Mouse (Mus musculus) embryonic facial prominence, embryonic 13.5 days (tissue): ENCODE measurements around the gene Ugt1a9. TPM values are rescaled to one million over a fixed set of nuclear protein-coding genes. Genes with fewer than 3 reads are reported as not detected.
A peak's percentile ranks its signal among the peaks of the same experiment; 100 is the strongest.

Experiments used
- ATAC-seq: fragments of 200-750 bp; cut with Nextera tagmentation; 2 replicates; pipeline ENCODE4 v1.8.0; 2017; ENCODE audit warnings: low read depth; ENCODE audit not compliant: insufficient number of reproducible peaks, insufficient read depth, low FRiP score, low TSS enrichment
- H3K27ac ChIP-seq: fragments of 300-500 bp; sonication (generic); 2 replicates; pipeline ENCODE4 v1.5.1; 2015; ENCODE audit warnings: moderate library complexity, mild to moderate bottlenecking, inconsistent platforms
- H3K27me3 ChIP-seq: fragments of 300-500 bp; sonication (generic); 2 replicates; pipeline ENCODE4 v1.6.1; 2015; ENCODE audit warnings: mild to moderate bottlenecking, inconsistent platforms
- H3K36me3 ChIP-seq: fragments of 300-500 bp; sonication (generic); 2 replicates; pipeline ENCODE4 v1.6.1; 2015; ENCODE audit warnings: mild to moderate bottlenecking, inconsistent platforms
- H3K4me1 ChIP-seq: fragments of 300-500 bp; sonication (generic); 2 replicates; pipeline ENCODE4 v1.6.1; 2015; ENCODE audit warnings: inconsistent platforms
- H3K4me2 ChIP-seq: fragments of 300-500 bp; sonication (generic); 2 replicates; pipeline ENCODE4 v1.6.1; 2015; ENCODE audit warnings: moderate library complexity, mild to moderate bottlenecking, inconsistent platforms
- H3K4me3 ChIP-seq: fragments of 300-500 bp; sonication (generic); 2 replicates; pipeline ENCODE4 v1.5.1; 2015; ENCODE audit warnings: mild to moderate bottlenecking, inconsistent platforms
- H3K9ac ChIP-seq: fragments of 300-500 bp; sonication (generic); 2 replicates; pipeline ENCODE4 v1.6.1; 2015; ENCODE audit warnings: mild to moderate bottlenecking, inconsistent platforms
- H3K9me3 ChIP-seq: fragments of 300-500 bp; sonication (generic); 2 replicates; pipeline ENCODE4 v1.6.1; 2016; ENCODE audit warnings: inconsistent platforms
- WGBS: fragments of 180-500 bp; shearing (Covaris S2); methylation state at CpG from one replicate; pipeline ENCODE4 v1.1.7; 2015; ENCODE audit warnings: mixed read lengths; 5-methylcytosine and 5-hydroxymethylcytosine counted together
- polyA plus RNA-seq: library from polyadenylated mRNA; unstranded; fragments of >200 nt; fragmentation: Nextera tagmentation; extraction: Ambion mirVana; gene quantifications from 2 replicates; pipeline ENCODE4 v1.2.1, GENCODE M21; 2015

The Ugt1a9 gene
- polyA plus RNA-seq, 1 experiment from 2014 or later, result not detected

GRCm38 (mm10) chr1:88247660-88248059 lies 177.1 kb downstream of the Ugt1a9 start:
- no peak overlapping the region for H3K9ac ChIP-seq
- no peaks in the 10 kb centered on the region for H3K36me3 ChIP-seq
- ATAC-seq, result no peak
- peaks cover 92% of the 10 kb centered on the region for H3K9me3 ChIP-seq
- H3K27ac ChIP-seq, result no peak overlapping the region
- no peak overlapping the region for H3K4me3 ChIP-seq
- 49% methylated on average over 2 of the region's 2 CpGs for WGBS
- H3K27me3 ChIP-seq, result no peaks in the 10 kb centered on the region
- no peak overlapping the region for H3K4me2 ChIP-seq
- H3K4me1 ChIP-seq, result no peaks in the 10 kb centered on the region

- Histone ChIP-seq H3K4me1 (no peaks in the 10 kb centered on the region), H3K27ac (no peak overlapping the region), H3K9me3 (peaks cover 88% of the 10 kb centered on the region), H3K4me2 (no peak overlapping the region), H3K36me3 (no peaks in the 10 kb centered on the region), H3K9ac (no peak overlapping the region), H3K4me3 (no peak overlapping the region), H3K27me3 (no peaks in the 10 kb centered on the region)
- 66% methylated on average over 4 of the region's 4 CpGs for WGBS
- no peak for ATAC-seq
These were observed 178.1 kb downstream of the Ugt1a9 start for GRCm38 (mm10) chr1:88248658-88249057.

GRCm38 (mm10) chr1:88249596-88249995 lies 179.0 kb downstream of the Ugt1a9 start:
- H3K4me1 ChIP-seq, result no peaks in the 10 kb centered on the region
- no peak for ATAC-seq
- H3K27me3 ChIP-seq, result no peaks in the 10 kb centered on the region
- no peak overlapping the region for H3K4me3 ChIP-seq
- peaks cover 88% of the 10 kb centered on the region for H3K9me3 ChIP-seq
- H3K9ac ChIP-seq, result no peak overlapping the region
- no peak overlapping the region for H3K27ac ChIP-seq
- WGBS, result 76% methylated on average over 7 of the region's 7 CpGs
- no peaks in the 10 kb centered on the region for H3K36me3 ChIP-seq
- H3K4me2 ChIP-seq, result no peak overlapping the region

- Histone ChIP-seq H3K4me2 (no peak overlapping the region), H3K4me1 (no peaks in the 10 kb centered on the region), H3K9me3 (peaks cover 88% of the 10 kb centered on the region), H3K27me3 (no peaks in the 10 kb centered on the region), H3K4me3 (no peak overlapping the region), H3K9ac (no peak overlapping the region), H3K27ac (no peak overlapping the region), H3K36me3 (no peaks in the 10 kb centered on the region)
- ATAC-seq, result 0 out of 2 replicates have a peak, but pooled peaks have one; percentile 0
- 80% methylated on average over 5 of the region's 5 CpGs for WGBS
These were observed 179.4 kb downstream of the Ugt1a9 start for GRCm38 (mm10) chr1:88250023-88250422.

- H3K27me3 ChIP-seq, result no peaks in the 10 kb centered on the region
- ATAC-seq, result no peak
- WGBS, result 75% methylated on average over 8 of the region's 8 CpGs
- H3K4me3 ChIP-seq, result no peak overlapping the region
- H3K36me3 ChIP-seq, result no peaks in the 10 kb centered on the region
- no peaks in the 10 kb centered on the region for H3K4me1 ChIP-seq
- no peak overlapping the region for H3K9ac ChIP-seq
- no peak overlapping the region for H3K4me2 ChIP-seq
- H3K9me3 ChIP-seq, result peaks cover 84% of the 10 kb centered on the region
- no peak overlapping the region for H3K27ac ChIP-seq
These were observed 182.5 kb downstream of the Ugt1a9 start for GRCm38 (mm10) chr1:88253106-88253505.

GRCm38 (mm10) chr1:88253540-88253939 lies 182.9 kb downstream of the Ugt1a9 start:
- no peak overlapping the region for H3K4me3 ChIP-seq
- no peaks in the 10 kb centered on the region for H3K27me3 ChIP-seq
- no peak overlapping the region for H3K9ac ChIP-seq
- WGBS, result 68% methylated on average over 6 of the region's 6 CpGs
- ATAC-seq, result no peak
- H3K4me2 ChIP-seq, result no peak overlapping the region
- H3K27ac ChIP-seq, result no peak overlapping the region
- no peaks in the 10 kb centered on the region for H3K4me1 ChIP-seq
- H3K9me3 ChIP-seq, result peaks cover 82% of the 10 kb centered on the region
- no peaks in the 10 kb centered on the region for H3K36me3 ChIP-seq

- H3K4me1 ChIP-seq, result no peaks in the 10 kb centered on the region
- no peak overlapping the region for H3K4me3 ChIP-seq
- H3K9ac ChIP-seq, result no peak overlapping the region
- no peak overlapping the region for H3K27ac ChIP-seq
- no peaks in the 10 kb centered on the region for H3K27me3 ChIP-seq
- H3K4me2 ChIP-seq, result no peak overlapping the region
- WGBS, result 86% methylated on average over 12 of the region's 12 CpGs
- 0 out of 2 replicates have a peak, but pooled peaks have one; percentile 0 for ATAC-seq
- peaks cover 7% of the 10 kb centered on the region for H3K36me3 ChIP-seq
- H3K9me3 ChIP-seq, result peaks cover 68% of the 10 kb centered on the region
These were observed 184.3 kb downstream of the Ugt1a9 start for GRCm38 (mm10) chr1:88254793-88255465.

- no peaks in the 10 kb centered on the region for H3K27me3 ChIP-seq
- peaks cover 63% of the 10 kb centered on the region for H3K9me3 ChIP-seq
- H3K4me1 ChIP-seq, result no peaks in the 10 kb centered on the region
- no peak overlapping the region for H3K27ac ChIP-seq
- peaks cover 13% of the 10 kb centered on the region for H3K36me3 ChIP-seq
- H3K9ac ChIP-seq, result no peak overlapping the region
- peak; percentile 5; the same call in 1 of the 2 replicates for ATAC-seq
- 50% methylated on average over 2 of the region's 2 CpGs for WGBS
- no peak overlapping the region for H3K4me2 ChIP-seq
- H3K4me3 ChIP-seq, result no peak overlapping the region
These were observed 184.9 kb downstream of the Ugt1a9 start for GRCm38 (mm10) chr1:88255466-88255857.

- Histone ChIP-seq H3K4me2 (no peak overlapping the region), H3K36me3 (peaks cover 20% of the 10 kb centered on the region), H3K4me3 (no peak overlapping the region), H3K9me3 (peaks cover 56% of the 10 kb centered on the region), H3K27ac (no peak overlapping the region), H3K4me1 (no peaks in the 10 kb centered on the region), H3K9ac (no peak overlapping the region), H3K27me3 (no peaks in the 10 kb centered on the region)
- no peak for ATAC-seq
- 78% methylated on average over 13 of the region's 13 CpGs for WGBS
These were observed 185.6 kb downstream of the Ugt1a9 start for GRCm38 (mm10) chr1:88255989-88256754.

GRCm38 (mm10) chr1:88256886-88257663 lies 186.5 kb downstream of the Ugt1a9 start:
- Histone ChIP-seq H3K9ac (no peak overlapping the region), H3K4me1 (no peaks in the 10 kb centered on the region), H3K4me3 (no peak overlapping the region), H3K9me3 (peaks cover 50% of the 10 kb centered on the region), H3K4me2 (no peak overlapping the region), H3K27ac (no peak overlapping the region), H3K27me3 (no peaks in the 10 kb centered on the region), H3K36me3 (peaks cover 29% of the 10 kb centered on the region)
- WGBS, result 76% methylated on average over 10 of the region's 10 CpGs
- no peak for ATAC-seq

- H3K27ac ChIP-seq, result no peak overlapping the region
- H3K4me2 ChIP-seq, result no peak overlapping the region
- H3K9me3 ChIP-seq, result peaks cover 44% of the 10 kb centered on the region
- WGBS, result 84% methylated on average over 6 of the region's 6 CpGs
- H3K4me1 ChIP-seq, result no peaks in the 10 kb centered on the region
- H3K9ac ChIP-seq, result no peak overlapping the region
- peaks cover 35% of the 10 kb centered on the region for H3K36me3 ChIP-seq
- H3K4me3 ChIP-seq, result no peak overlapping the region
- H3K27me3 ChIP-seq, result no peaks in the 10 kb centered on the region
- no peak for ATAC-seq
These were observed 187.1 kb downstream of the Ugt1a9 start for GRCm38 (mm10) chr1:88257681-88258080.
